Mouse (Mus musculus) C2C12 (cell line): ENCODE measurements at regions not wholly inside any gene's neighbourhood (a gene's known extent, or its start where the extent isn't known, plus 50 kb on each side); places are given as distances from the start of the nearest gene placed in this dataset.
A peak's percentile ranks its signal among the peaks of the same experiment; 100 is the strongest.

Experiments used
- H3K27me3 ChIP-seq: one replicate; pipeline ENCODE4 v1.6.1; 2011; ENCODE audit not compliant: control insufficient read depth, insufficient read depth, insufficient read length
- H3K36me3 ChIP-seq: one replicate; pipeline ENCODE4 v1.6.1; 2011; ENCODE audit not compliant: control insufficient read depth, insufficient read depth
- H3K4me3 ChIP-seq: one replicate; pipeline ENCODE4 v1.5.1; 2011; ENCODE audit warnings: mild to moderate bottlenecking, control low read depth; ENCODE audit not compliant: poor library complexity, insufficient read depth, severe bottlenecking
- H3K79me2 ChIP-seq: one replicate; pipeline ENCODE4 v1.6.1; 2011; ENCODE audit not compliant: control insufficient read depth, insufficient read depth
- H3K79me3 ChIP-seq: one replicate; pipeline ENCODE4 v1.6.1; 2011; ENCODE audit warnings: low read depth, control low read depth
- H3ac ChIP-seq: one replicate; pipeline ENCODE3; 2011; ENCODE audit warnings: low read depth; ENCODE audit not compliant: control insufficient read depth, insufficient read length
- CEBPB ChIP-seq: IDR thresholded peaks from one replicate; pipeline ENCODE4 v1.6.1; 2011; ENCODE audit warnings: low read depth, mild to moderate bottlenecking, control low read depth, moderate library complexity
- CTCF ChIP-seq: IDR thresholded peaks from one replicate; pipeline ENCODE4 v1.5.1; 2011; ENCODE audit not compliant: control insufficient read depth, insufficient read depth, insufficient read length
- FOSL1 ChIP-seq: IDR thresholded peaks from one replicate; pipeline ENCODE4 v1.8.0; 2011; ENCODE audit warnings: mild to moderate bottlenecking, low read length; ENCODE audit not compliant: poor library complexity, insufficient read depth, severe bottlenecking
- MAX ChIP-seq: IDR thresholded peaks from one replicate; pipeline ENCODE4 v1.6.1; 2011; ENCODE audit warnings: mild to moderate bottlenecking, control low read depth
- MYOD1 ChIP-seq: IDR thresholded peaks from one replicate; pipeline ENCODE4 v1.6.1; 2011; ENCODE audit warnings: low read depth; ENCODE audit not compliant: control insufficient read depth, insufficient read length
- MYOG ChIP-seq: IDR thresholded peaks from one replicate; pipeline ENCODE4 v1.6.1; 2011; ENCODE audit not compliant: control insufficient read depth, insufficient read length; ENCODE audit errors: extremely low read depth
- USF1 ChIP-seq: IDR thresholded peaks from one replicate; pipeline ENCODE4 v1.6.1; 2011; ENCODE audit warnings: low read depth, mild to moderate bottlenecking, control low read depth, moderate library complexity

DNA sequence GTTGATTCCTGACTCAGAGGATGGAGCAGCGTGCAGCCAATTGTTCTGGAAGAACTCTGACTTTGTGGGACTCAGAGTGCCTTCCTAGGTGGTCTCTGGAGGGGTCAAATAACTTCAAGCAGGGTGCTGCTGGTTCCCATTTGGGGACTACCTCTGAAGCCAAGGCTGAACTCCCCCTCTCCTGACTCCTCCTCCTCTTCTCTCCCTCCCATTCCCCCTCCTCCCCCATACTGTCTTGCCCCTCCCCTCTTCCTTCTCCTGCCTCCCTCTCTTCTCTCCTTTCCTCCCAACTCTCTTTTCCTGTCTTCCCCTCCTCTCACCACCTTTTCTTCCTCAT, 632.1 kb downstream of the Zfp706 start:
- no peak overlapping the region for H3K4me3 ChIP-seq
- no peaks in the 10 kb centered on the region for H3K36me3 ChIP-seq
- no peaks in the 10 kb centered on the region for H3K79me3 ChIP-seq
- no peak overlapping the region for H3ac ChIP-seq
- peaks cover 12% of the 10 kb centered on the region for H3K27me3 ChIP-seq
- H3K79me2 ChIP-seq, result no peaks in the 10 kb centered on the region
- TF ChIP-seq USF1, result no peak
- no peak for TF ChIP-seq CTCF
- TF ChIP-seq FOSL1, result no peak
- no peak for TF ChIP-seq MYOD1
- TF ChIP-seq MAX, result no peak
- no peak for TF ChIP-seq MYOG

DNA sequence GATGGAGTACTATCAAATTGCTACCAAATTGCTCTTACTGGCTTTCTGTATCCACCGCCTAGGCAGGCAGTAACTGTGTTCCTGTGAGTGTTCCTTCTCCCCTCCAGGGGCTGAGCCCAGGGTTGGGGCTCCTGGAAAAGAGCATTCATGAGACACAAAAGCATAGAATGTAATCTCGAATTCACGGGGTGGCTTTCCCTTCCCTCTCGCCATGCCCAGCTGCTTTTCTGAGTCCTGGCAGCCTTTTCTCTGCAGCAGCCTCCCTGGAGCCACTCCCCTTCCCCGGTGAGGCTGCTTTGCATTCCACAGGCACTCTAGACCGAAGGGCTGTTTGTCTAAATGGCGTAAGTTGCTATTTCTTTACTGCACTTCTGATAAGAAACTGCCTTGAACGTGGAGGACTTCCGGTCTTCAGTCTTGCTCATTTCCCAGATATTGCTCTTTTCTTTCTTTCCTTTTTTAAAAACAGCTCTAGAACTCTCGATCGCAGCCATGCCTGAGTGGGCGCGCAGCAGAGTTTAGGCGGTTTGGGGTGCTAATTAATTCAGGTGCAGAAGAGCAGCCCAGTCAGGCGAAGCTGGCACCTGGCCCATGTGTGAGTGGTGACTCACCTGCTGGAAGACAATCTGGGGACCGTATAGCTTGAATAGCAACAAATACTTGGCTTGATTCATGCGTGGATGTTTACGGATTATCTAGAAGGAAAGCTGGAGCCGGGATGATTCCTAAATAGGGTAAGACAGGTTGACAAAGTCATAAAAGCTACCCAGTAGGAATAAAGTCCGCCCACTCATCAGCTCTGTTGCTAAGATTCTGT, 632.6 kb downstream of the Zfp706 start:
- H3K79me2 ChIP-seq, result no peaks in the 10 kb centered on the region
- H3K79me3 ChIP-seq, result no peaks in the 10 kb centered on the region
- no peak overlapping the region for H3K4me3 ChIP-seq
- H3K36me3 ChIP-seq, result no peaks in the 10 kb centered on the region
- H3K27me3 ChIP-seq, result peaks cover 12% of the 10 kb centered on the region
- TF ChIP-seq CTCF (no peak), MAX (no peak), MYOD1 (no peak), MYOG (no peak), FOSL1 (no peak), CEBPB (no peak), USF1 (no peak)
- peak overlapping the region; percentile 57 for H3ac ChIP-seq

DNA sequence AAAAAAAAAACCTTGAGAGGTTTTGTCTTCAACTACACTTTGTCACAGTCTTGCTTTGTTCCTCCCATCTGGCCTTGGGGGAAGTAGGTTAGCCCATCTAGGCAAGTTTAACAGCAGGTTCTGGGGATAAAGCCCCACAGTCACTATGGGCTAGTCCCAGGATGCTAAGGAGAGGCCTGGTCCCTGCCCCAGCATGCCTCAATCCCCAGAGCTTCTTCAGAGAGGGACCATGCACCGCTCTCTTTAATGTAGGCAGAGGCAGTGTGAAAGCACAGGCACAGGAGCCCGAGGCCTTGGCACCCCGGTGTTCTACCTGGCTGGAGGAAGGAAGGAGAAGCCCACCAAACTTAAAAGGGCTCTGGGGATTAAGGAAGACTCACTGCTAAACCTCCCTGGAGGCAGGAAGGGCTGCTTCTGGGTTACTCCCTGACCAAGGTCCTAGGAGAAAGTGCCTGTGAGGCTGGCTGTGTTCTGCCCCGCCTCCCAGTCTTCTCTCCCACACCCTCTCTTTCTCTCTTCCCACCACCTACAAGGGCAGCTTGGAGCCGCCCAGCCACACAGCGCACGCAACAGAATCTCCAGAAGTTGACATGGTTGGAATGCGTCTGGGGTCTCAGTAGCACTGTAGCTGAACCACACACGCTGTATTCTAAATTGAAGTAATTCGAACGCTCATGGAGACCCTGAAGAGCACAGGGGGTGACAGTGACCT, 633.5 kb downstream of the Zfp706 start:
- no peak overlapping the region for H3K4me3 ChIP-seq
- no peaks in the 10 kb centered on the region for H3K79me2 ChIP-seq
- H3K27me3 ChIP-seq, result peaks cover 8% of the 10 kb centered on the region
- no peaks in the 10 kb centered on the region for H3K79me3 ChIP-seq
- H3ac ChIP-seq, result no peak overlapping the region
- TF ChIP-seq CTCF (no peak), MYOG (no peak), USF1 (no peak), FOSL1 (no peak), CEBPB (no peak), MAX (no peak), MYOD1 (no peak)
- H3K36me3 ChIP-seq, result no peaks in the 10 kb centered on the region

DNA sequence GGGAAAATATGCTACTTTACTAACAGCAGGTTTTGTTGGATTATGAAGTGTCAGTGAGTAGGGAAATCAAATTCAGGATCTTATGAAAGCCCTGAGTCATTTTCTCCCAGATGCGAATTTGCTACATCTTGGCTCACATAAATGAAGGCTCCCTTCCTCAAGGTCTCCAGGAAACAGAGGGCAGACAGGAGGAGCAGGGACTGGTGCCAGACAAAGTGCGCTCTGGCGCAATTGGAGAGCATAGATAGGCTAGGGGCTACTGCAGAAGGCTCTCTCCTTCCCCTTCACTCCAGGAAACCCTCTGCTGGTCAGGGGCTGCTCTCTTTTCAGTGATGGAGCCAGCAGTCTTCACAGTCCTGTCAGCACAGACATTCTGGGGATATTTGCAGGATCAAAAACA, 634.1 kb downstream of the Zfp706 start:
- no peaks in the 10 kb centered on the region for H3K79me2 ChIP-seq
- H3K27me3 ChIP-seq, result peaks cover 8% of the 10 kb centered on the region
- no peak for TF ChIP-seq MYOG
- TF ChIP-seq FOSL1, result no peak
- TF ChIP-seq CEBPB, result no peak
- no peak for TF ChIP-seq MYOD1
- TF ChIP-seq CTCF, result no peak
- no peak for TF ChIP-seq USF1
- TF ChIP-seq MAX, result no peak
- no peaks in the 10 kb centered on the region for H3K36me3 ChIP-seq
- H3K79me3 ChIP-seq, result no peaks in the 10 kb centered on the region
- H3K4me3 ChIP-seq, result no peak overlapping the region
- no peak overlapping the region for H3ac ChIP-seq

DNA sequence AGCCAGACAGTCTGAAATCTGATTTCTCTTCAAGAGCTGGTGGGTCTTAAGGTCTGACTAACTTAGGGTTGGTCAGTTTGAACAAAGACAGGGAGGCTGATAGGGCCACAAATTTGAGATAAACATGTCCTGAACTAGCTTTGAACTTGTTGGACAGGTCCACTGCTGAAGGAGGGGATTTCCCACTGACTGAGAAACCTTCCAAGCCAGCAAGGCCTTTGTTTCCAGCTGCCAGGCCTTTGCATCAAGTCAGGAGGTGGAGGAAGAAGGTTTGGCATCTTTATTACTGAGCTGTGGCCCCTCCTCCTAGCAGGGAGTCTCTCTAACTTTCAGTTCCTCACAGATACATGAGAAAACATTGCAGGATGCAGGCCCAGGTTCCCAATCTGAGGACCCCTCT, 636.2 kb downstream of the Zfp706 start:
- no peak overlapping the region for H3ac ChIP-seq
- H3K27me3 ChIP-seq, result peaks cover 4% of the 10 kb centered on the region
- no peak for TF ChIP-seq MAX
- TF ChIP-seq CTCF, result no peak
- TF ChIP-seq USF1, result no peak
- TF ChIP-seq CEBPB, result no peak
- no peak for TF ChIP-seq MYOD1
- no peak for TF ChIP-seq MYOG
- no peak for TF ChIP-seq FOSL1
- no peak overlapping the region for H3K4me3 ChIP-seq
- H3K79me2 ChIP-seq, result no peaks in the 10 kb centered on the region
- no peaks in the 10 kb centered on the region for H3K36me3 ChIP-seq
- H3K79me3 ChIP-seq, result no peaks in the 10 kb centered on the region

DNA sequence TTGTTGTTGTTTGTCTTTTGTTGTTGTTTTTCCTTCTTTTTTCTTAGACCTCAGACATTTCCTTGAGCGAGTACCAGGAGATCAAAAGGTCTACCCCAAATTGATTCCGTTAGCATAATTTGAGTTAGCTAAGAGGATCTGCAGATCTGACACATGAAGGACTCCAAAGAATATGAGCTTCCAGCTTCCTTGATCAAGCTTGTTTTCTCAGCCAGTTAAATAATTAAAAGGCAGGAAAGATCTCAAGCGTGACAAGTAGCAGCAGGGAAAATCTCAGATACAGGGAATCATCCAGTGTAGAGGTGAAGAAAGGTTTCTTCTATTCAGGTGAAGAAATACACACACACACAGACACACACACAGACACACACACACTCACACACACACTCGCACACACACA, 636.7 kb downstream of the Zfp706 start:
- Histone ChIP-seq H3K4me3 (no peak overlapping the region), H3K79me2 (no peaks in the 10 kb centered on the region), H3K27me3 (peaks cover 4% of the 10 kb centered on the region), H3ac (no peak overlapping the region), H3K79me3 (no peaks in the 10 kb centered on the region), H3K36me3 (no peaks in the 10 kb centered on the region)
- TF ChIP-seq MYOG, result no peak
- no peak for TF ChIP-seq FOSL1
- TF ChIP-seq MYOD1, result no peak
- no peak for TF ChIP-seq CEBPB
- no peak for TF ChIP-seq MAX
- TF ChIP-seq CTCF, result no peak
- TF ChIP-seq USF1, result no peak
